Mouse (Mus musculus): Measurements from ENCODE around the gene Prl7a1.

Gene Prl7a1

DNA sequence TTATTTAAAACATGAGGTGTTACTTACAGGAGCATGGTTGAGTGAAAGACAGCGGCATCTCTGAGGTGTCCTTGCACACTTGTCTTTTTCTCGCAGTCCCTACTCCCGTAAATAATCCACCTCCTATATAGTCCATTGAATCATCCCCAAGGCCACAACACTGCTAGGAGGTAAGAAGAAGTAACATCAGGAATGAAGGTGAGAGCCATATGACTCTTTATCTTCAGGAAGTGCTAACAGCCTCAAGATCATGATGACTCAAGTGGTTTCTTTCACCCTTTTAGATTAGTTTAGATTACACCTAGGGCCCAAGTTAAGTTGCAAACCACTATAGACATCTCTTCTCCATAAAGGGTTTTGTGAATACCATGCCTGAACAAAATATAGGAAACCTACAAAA lies at the start of gene Prl7a1:
Prl7a1 (minus strand) TSS at position 101 of the 400 bp plus-strand sequence.
- DNase-seq (ENCODE audit: low spot score) = no peak

- no peak for DNase-seq (ENCODE audit: low spot score)
Measured at GRCm38 (mm10) chr13:27667936-27668335, 25.6 kb upstream of the Prl7a1 start, which contains the start of gene Prl7a2. TSS of gene Prl7a2 (minus strand) at chr13:27668036.

DNA sequence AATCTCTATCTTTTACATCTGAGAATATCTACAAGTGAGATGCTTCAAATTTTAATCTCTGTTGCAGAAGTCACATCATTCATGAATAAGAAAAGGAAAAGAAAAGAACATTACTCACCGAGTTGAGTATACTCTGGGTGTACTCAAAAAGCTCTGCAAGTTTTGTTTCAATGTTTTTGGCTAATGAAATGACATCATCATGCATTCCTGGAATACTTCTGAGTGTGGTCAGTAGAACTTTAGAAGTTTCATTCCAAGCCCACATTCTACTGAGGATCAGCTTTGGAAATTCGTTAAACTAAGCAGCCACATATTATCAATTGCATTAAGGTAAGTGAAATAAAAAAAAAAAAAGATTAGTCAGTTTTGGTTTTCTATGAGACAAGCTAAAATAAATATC lies 18.5 kb upstream of the Prl7a1 start:
- DNase-seq (ENCODE audit: low spot score) = no peak

GRCm38 (mm10) chr13:27610482-27610881 lies 31.8 kb downstream of the Prl7a1 start, which contains the start of gene Prl7b1:
TSS of gene Prl7b1 (minus strand) at chr13:27610582.
- no peak for DNase-seq (ENCODE audit: low spot score)
